Mouse (Mus musculus) testis, adult 2 months (tissue): ENCODE results near the gene Jag2. TPM values are rescaled to one million over a fixed set of nuclear protein-coding genes. Genes with fewer than 3 reads are reported as not detected.

Experiments
- H3K27ac ChIP-seq: fragments of 200-500 bp; 2 replicates; pipeline ENCODE4 v1.5.1; 2012; ENCODE audit warnings: low read depth, low read length; ENCODE audit not compliant: control insufficient read depth, insufficient read depth
- H3K27me3 ChIP-seq: fragments of 200-500 bp; 2 replicates; pipeline ENCODE4 v1.6.1; 2012; ENCODE audit warnings: mild to moderate bottlenecking, low read length, moderate library complexity; ENCODE audit not compliant: control insufficient read depth, insufficient read depth
- H3K36me3 ChIP-seq: fragments of 200-500 bp; 2 replicates; pipeline ENCODE4 v1.6.1; 2012; ENCODE audit warnings: mild to moderate bottlenecking, low read length; ENCODE audit not compliant: control insufficient read depth, insufficient read depth
- H3K4me1 ChIP-seq: fragments of 200-500 bp; 2 replicates; pipeline ENCODE4 v1.6.1; 2012; ENCODE audit warnings: low read length; ENCODE audit not compliant: control insufficient read depth, insufficient read depth
- H3K4me3 ChIP-seq: fragments of 200-500 bp; 2 replicates; pipeline ENCODE4 v1.5.1; 2012; ENCODE audit warnings: low read depth, mild to moderate bottlenecking, low read length, moderate library complexity, mixed read lengths; ENCODE audit not compliant: control insufficient read depth
- CTCF ChIP-seq: fragments of 200-500 bp; IDR thresholded peaks from 2 replicates; pipeline ENCODE4 v1.5.1; 2012; ENCODE audit warnings: low read depth, mild to moderate bottlenecking, inconsistent platforms, low read length, moderate library complexity; ENCODE audit not compliant: control insufficient read depth, insufficient read depth, insufficient replicate concordance
- POLR2A ChIP-seq: fragments of 200-500 bp; IDR thresholded peaks from 2 replicates; pipeline ENCODE4 v1.6.1; 2012; ENCODE audit warnings: low read depth, mild to moderate bottlenecking, inconsistent platforms, low read length, moderate library complexity; ENCODE audit not compliant: control insufficient read depth
- polyA plus RNA-seq: library from polyadenylated mRNA; depleted of rRNA; stranded (reverse); fragments of >200 nt; gene quantifications from 2 replicates; pipeline ENCODE4 v1.2.3, GENCODE M21; 2012

The Jag2 gene
- polyA plus RNA-seq, 1 experiment: 10.9 TPM

- TF ChIP-seq CTCF: no peak
- no peak for TF ChIP-seq POLR2A
- Histone ChIP-seq H3K27ac (no peak overlapping the region), H3K27me3 (peaks cover 2% of the 10 kb centered on the region; the same call in 1 of the 2 replicates), H3K36me3 (no peaks in the 10 kb centered on the region), H3K4me1 (peaks cover 21% of the 10 kb centered on the region), H3K4me3 (no peak overlapping the region)
Measured at GRCm38 (mm10) chr12:112872991-112873390, 56.6 kb downstream of the Jag2 start.

GRCm38 (mm10) chr12:112871272-112871671, 58.3 kb downstream of the Jag2 start:
- Histone ChIP-seq H3K4me1 (peaks cover 14% of the 10 kb centered on the region; the same call in 1 of the 2 replicates), H3K36me3 (no peaks in the 10 kb centered on the region), H3K4me3 (no peak overlapping the region), H3K27ac (no peak overlapping the region), H3K27me3 (no peaks in the 10 kb centered on the region; the same call in 1 of the 2 replicates)
- TF ChIP-seq POLR2A (no peak), CTCF (no peak)

GRCm38 (mm10) chr12:112870775-112871174, 58.8 kb downstream of the Jag2 start:
- Histone ChIP-seq H3K36me3 (no peaks in the 10 kb centered on the region), H3K27me3 (no peaks in the 10 kb centered on the region; the same call in 1 of the 2 replicates), H3K4me3 (no peak overlapping the region), H3K27ac (no peak overlapping the region), H3K4me1 (peaks cover 11% of the 10 kb centered on the region; the same call in 1 of the 2 replicates)
- no peak for TF ChIP-seq CTCF
- no peak for TF ChIP-seq POLR2A

- H3K27me3 ChIP-seq: no peaks in the 10 kb centered on the region
- no peak overlapping the region for H3K4me3 ChIP-seq
- H3K27ac ChIP-seq: no peak overlapping the region
Measured at GRCm38 (mm10) chr12:112869783-112870204, 59.8 kb downstream of the Jag2 start.

GRCm38 (mm10) chr12:112868178-112869087, 61.1 kb downstream of the Jag2 start, which contains the start of gene Gpr132:
TSS of gene Gpr132 (minus strand) at chr12:112868228.
- Histone ChIP-seq H3K27ac (no peak within 1 kb of the TSS), H3K4me3 (no peak within 1 kb of the TSS), H3K4me1 (peaks cover 7% of the 10 kb centered on the region; the same call in 1 of the 2 replicates), H3K27me3 (no peaks in the 10 kb centered on the region), H3K36me3 (no peaks in the 10 kb centered on the region)
- TF ChIP-seq CTCF (no peak), POLR2A (no peak)

More at GRCm38 (mm10) chr12:112869783-112870204, 59.8 kb downstream of the Jag2 start:
- Histone ChIP-seq H3K4me1 (peaks cover 11% of the 10 kb centered on the region; the same call in 1 of the 2 replicates), H3K36me3 (no peaks in the 10 kb centered on the region)
- TF ChIP-seq CTCF (no peak), POLR2A (no peak)

- Histone ChIP-seq H3K4me3 (no peak overlapping the region), H3K36me3 (no peaks in the 10 kb centered on the region), H3K27ac (no peak overlapping the region), H3K27me3 (no peaks in the 10 kb centered on the region), H3K4me1 (peaks cover 6% of the 10 kb centered on the region; the same call in 1 of the 2 replicates)
- TF ChIP-seq POLR2A: no peak
- TF ChIP-seq CTCF: no peak
Measured at GRCm38 (mm10) chr12:112867106-112867674, 62.4 kb downstream of the Jag2 start.
